Mouse (Mus musculus) MEL (cell line): ENCODE measurements around the gene Mlx. TPM values are rescaled to one million over a fixed set of nuclear protein-coding genes. Genes with fewer than 3 reads are reported as not detected.
A peak's percentile ranks its signal among the peaks of the same experiment; 100 is the strongest.

Source experiments
- DNase-seq: peaks from one replicate; pipeline ENCODE4 v3.0.0; 2011; ENCODE audit warnings: low read depth, low spot score
- H3K27ac ChIP-seq: 2 replicates; pipeline ENCODE4 v1.5.1; 2012; ENCODE audit warnings: low read depth, mild to moderate bottlenecking, control low read depth, low read length, moderate library complexity; ENCODE audit not compliant: control insufficient read depth
- H3K27me3 ChIP-seq, 2 experiments: fragments of 150-350 bp in 1 of 2; sonication (generic) in 1 of 2; 2 replicates each; pipeline ENCODE4 v1.6.1; 2012; ENCODE audit warnings: low read length in 2 of 2, mild to moderate bottlenecking in 2 of 2, improper control_type of control experiment in 1 of 2, moderate library complexity in 1 of 2; ENCODE audit not compliant: insufficient read depth in 2 of 2, control insufficient read depth in 1 of 2
- H3K36me3 ChIP-seq, 2 experiments: 2 replicates each; pipeline ENCODE4 v1.6.1; 2012 to 2014; ENCODE audit warnings: low read length in 2 of 2, improper control_type of control experiment in 1 of 2, inconsistent platforms in 1 of 2, mild to moderate bottlenecking in 1 of 2; ENCODE audit not compliant: insufficient read depth in 2 of 2, control insufficient read depth in 1 of 2
- H3K4me1 ChIP-seq, 2 experiments: fragments of 150-350 bp in 1 of 2; sonication (generic) in 1 of 2; 2 replicates each; pipeline ENCODE4 v1.6.1; 2012; ENCODE audit warnings: low read length in 2 of 2, improper control_type of control experiment in 1 of 2, mild to moderate bottlenecking in 1 of 2; ENCODE audit not compliant: insufficient read depth in 2 of 2, control insufficient read depth in 1 of 2
- H3K4me3 ChIP-seq, 2 experiments: fragments of 150-350 bp in 1 of 2; sonication (generic) in 1 of 2; 2 replicates each; pipeline ENCODE4 v1.5.1; 2012; ENCODE audit warnings: low read depth in 2 of 2, low read length in 2 of 2, mild to moderate bottlenecking in 2 of 2, moderate library complexity in 2 of 2, control low read depth in 1 of 2, improper control_type of control experiment in 1 of 2; ENCODE audit not compliant: control insufficient read depth in 1 of 2, insufficient read depth in 1 of 2
- H3K79me2 ChIP-seq: 2 replicates; pipeline ENCODE4 v1.6.1; 2012; ENCODE audit warnings: mild to moderate bottlenecking, low read length, moderate library complexity; ENCODE audit not compliant: control insufficient read depth, poor library complexity, insufficient read depth
- H3K9ac ChIP-seq: 2 replicates; pipeline ENCODE4 v1.6.1; 2012; ENCODE audit warnings: low read depth, mild to moderate bottlenecking, control low read depth, low read length, moderate library complexity; ENCODE audit not compliant: control insufficient read depth, poor library complexity, severe bottlenecking
- H3K9me3 ChIP-seq: fragments of 150-350 bp; sonication (generic); replicated peaks from 2 replicates; pipeline ENCODE4 v1.6.1; 2012; ENCODE audit warnings: mild to moderate bottlenecking, low read length, improper control_type of control experiment, moderate library complexity; ENCODE audit not compliant: insufficient read depth
- BHLHE40 ChIP-seq: IDR thresholded peaks from 2 replicates; pipeline ENCODE4 v1.6.1; 2012; ENCODE audit warnings: low read depth, mild to moderate bottlenecking, inconsistent platforms, low read length, improper control_type of control experiment, borderline replicate concordance
- E2F4 ChIP-seq: IDR thresholded peaks from 2 replicates; pipeline ENCODE4 v1.6.1; 2011; ENCODE audit warnings: low read depth, low read length, improper control_type of control experiment, borderline replicate concordance
- ELF1 ChIP-seq: IDR thresholded peaks from 2 replicates; pipeline ENCODE4 v1.6.1; 2014; ENCODE audit warnings: low read depth, mild to moderate bottlenecking, inconsistent platforms, low read length, improper control_type of control experiment, moderate library complexity
- HCFC1 ChIP-seq: IDR thresholded peaks from 2 replicates; pipeline ENCODE4 v1.6.1; 2012; ENCODE audit warnings: low read depth, mild to moderate bottlenecking, inconsistent platforms, low read length, improper control_type of control experiment, moderate library complexity
- KAT2A ChIP-seq: conservative IDR thresholded peaks from 2 replicates; pipeline ENCODE4 v1.6.1; 2012; ENCODE audit warnings: low read depth, low read length, improper control_type of control experiment, inconsistent platforms
- MEF2A ChIP-seq: IDR thresholded peaks from 2 replicates; pipeline ENCODE4 v1.6.1; 2014; ENCODE audit warnings: low read depth, mild to moderate bottlenecking, inconsistent platforms, low read length, improper control_type of control experiment; ENCODE audit not compliant: poor library complexity, insufficient replicate concordance, severe bottlenecking; ENCODE audit errors: extremely low read depth
- POLR2A ChIP-seq, 2 experiments: IDR thresholded peaks; 2 replicates each; pipeline ENCODE4 v1.6.1; 2011 to 2012; ENCODE audit warnings: low read length in 2 of 2, mild to moderate bottlenecking in 2 of 2, control low read depth in 1 of 2, improper control_type of control experiment in 1 of 2, low read depth in 1 of 2, moderate library complexity in 1 of 2; ENCODE audit not compliant: control insufficient read depth in 1 of 2, insufficient read depth in 1 of 2, poor library complexity in 1 of 2
- POLR2AphosphoS5 ChIP-seq: IDR thresholded peaks from 2 replicates; pipeline ENCODE4 v1.6.1; 2012; ENCODE audit warnings: low read depth, borderline replicate concordance, mild to moderate bottlenecking, inconsistent platforms, low read length, moderate library complexity, mixed read lengths
- RCOR1 ChIP-seq: IDR thresholded peaks from 2 replicates; pipeline ENCODE4 v1.6.1; 2012; ENCODE audit warnings: low read depth, mild to moderate bottlenecking, inconsistent platforms, low read length, improper control_type of control experiment
- TCF12 ChIP-seq: IDR thresholded peaks from 2 replicates; pipeline ENCODE4 v1.6.1; 2014; ENCODE audit warnings: low read depth, mild to moderate bottlenecking, inconsistent platforms, low read length, improper control_type of control experiment, moderate library complexity
- UBTF ChIP-seq: IDR thresholded peaks from 2 replicates; pipeline ENCODE4 v1.6.1; 2012; ENCODE audit warnings: low read depth, mild to moderate bottlenecking, inconsistent platforms, low read length, improper control_type of control experiment, moderate library complexity, borderline replicate concordance; ENCODE audit not compliant: insufficient read depth
- USF1 ChIP-seq: IDR thresholded peaks from 2 replicates; pipeline ENCODE4 v1.6.1; 2014; ENCODE audit warnings: low read depth, mild to moderate bottlenecking, inconsistent platforms, low read length, improper control_type of control experiment, moderate library complexity
- USF2 ChIP-seq, 2 experiments: IDR thresholded peaks; 2 replicates each; pipeline ENCODE4 v1.6.1; 2011 to 2012; ENCODE audit warnings: improper control_type of control experiment in 2 of 2, low read length in 2 of 2, borderline replicate concordance in 1 of 2, inconsistent platforms in 1 of 2, low read depth in 1 of 2, mild to moderate bottlenecking in 1 of 2; ENCODE audit not compliant: insufficient read depth in 1 of 2
- ZC3H11A ChIP-seq: IDR thresholded peaks from 2 replicates; pipeline ENCODE4 v1.6.1; 2012; ENCODE audit warnings: low read depth, mild to moderate bottlenecking, inconsistent platforms, low read length, improper control_type of control experiment
- polyA plus RNA-seq, 2 experiments: library from polyadenylated mRNA; stranded (reverse) in 1 of 2; unstranded in 1 of 2; fragments of >175 nt in 1 of 2; fragments of >200 nt in 1 of 2; gene quantifications; 2 replicates each; pipeline versions ENCODE4 v1.2.1 to v1.2.4; 2012; ENCODE audit warnings: low replicate concordance in 2 of 2, low read depth in 1 of 2; ENCODE audit not compliant: insufficient read length in 2 of 2, insufficient read depth in 1 of 2, missing spikeins in 1 of 2
- total RNA-seq: library from RNA; depleted of rRNA; stranded (reverse); fragments of 300-350 nt; gene quantifications from 2 replicates; pipeline ENCODE4 v1.2.3, GENCODE M21; 2012

Mlx gene
- total and polyA plus RNA-seq, 3 experiments = 57.5 to 75.9 TPM; not detected in 1

DNA sequence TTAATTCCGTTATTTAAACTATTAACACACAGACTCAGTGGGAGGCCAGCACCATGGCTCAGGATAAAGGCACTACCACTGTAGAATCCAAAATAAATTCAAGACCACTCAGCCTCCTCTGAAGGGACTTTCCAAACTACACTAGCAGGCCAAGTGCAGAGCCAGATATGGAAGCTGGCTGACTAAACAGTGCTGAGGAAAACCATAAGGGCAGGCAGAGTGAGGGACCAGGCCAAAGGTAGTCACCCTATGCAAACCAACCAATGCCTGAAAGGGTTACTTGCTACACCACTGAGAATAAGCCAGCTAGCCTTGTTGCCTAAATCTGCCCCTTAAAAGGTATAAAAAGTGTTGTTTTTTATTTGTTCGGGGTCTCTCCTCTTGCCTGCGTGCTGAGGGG is 25.1 kb downstream of the Mlx start:
- no peaks in the 10 kb centered on the region for H3K9me3 ChIP-seq
- peaks cover 24% of the 10 kb centered on the region for H3K79me2 ChIP-seq
- H3K27ac ChIP-seq = no peak overlapping the region
- TF ChIP-seq RCOR1 = no peak
- no peak for TF ChIP-seq ZC3H11A
- TF ChIP-seq USF1 = no peak
- no peak for TF ChIP-seq KAT2A
- TF ChIP-seq POLR2A (IDR thresholded peaks at IDR 0.05; ENCODE audit: control insufficient read depth in 1 of 2, insufficient read depth in 1 of 2, low read depth in 1 of 2, low read length in 2 of 2, poor library complexity in 1 of 2) = no peak
- no peak for TF ChIP-seq BHLHE40
- no peak for TF ChIP-seq UBTF
- TF ChIP-seq E2F4 = no peak
- no peak for TF ChIP-seq POLR2AphosphoS5
- TF ChIP-seq TCF12 = no peak
- H3K36me3 ChIP-seq = peaks cover 2 to 6% of the 10 kb centered on the region in 2 experiments
- H3K9ac ChIP-seq = no peak overlapping the region
- DNase-seq = no peak
- H3K4me1 ChIP-seq = 0 out of 4 replicates have a peak, but pooled peaks cover 0 to 2% of the 10 kb centered on the region in 2 experiments
- H3K27me3 ChIP-seq = no peaks in the 10 kb centered on the region
- H3K4me3 ChIP-seq = no peak overlapping the region

DNA sequence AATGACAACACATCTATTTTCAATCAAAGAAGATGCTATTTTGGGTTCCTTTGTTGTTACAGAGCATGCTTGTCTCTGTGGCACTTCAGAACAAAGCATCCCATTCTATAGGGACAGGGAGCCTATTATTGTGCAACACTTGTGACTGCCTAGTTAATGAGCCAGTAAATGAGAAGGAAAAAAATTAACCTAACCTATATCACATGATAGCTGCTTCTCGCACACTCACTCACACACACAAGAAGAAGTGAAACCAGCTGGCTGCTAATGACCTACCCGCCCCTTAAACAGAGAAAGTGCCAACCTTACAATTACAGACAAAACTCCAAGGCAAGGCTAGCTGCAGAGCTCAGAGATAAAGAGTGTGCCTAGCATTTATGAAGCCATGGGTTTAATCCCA is 28.5 kb downstream of the Mlx start:
- Histone ChIP-seq H3K36me3 (peaks cover 2 to 16% of the 10 kb centered on the region in 2 experiments), H3K4me3 (no peak overlapping the region), H3K4me1 (peaks cover 11 to 12% of the 10 kb centered on the region in 2 experiments), H3K79me2 (peaks cover 47% of the 10 kb centered on the region), H3K9ac (no peak overlapping the region), H3K27ac (no peak overlapping the region), H3K27me3 (no peaks in the 10 kb centered on the region), H3K9me3 (no peaks in the 10 kb centered on the region)
- no peak for DNase-seq
- TF ChIP-seq HCFC1 = no peak

DNA sequence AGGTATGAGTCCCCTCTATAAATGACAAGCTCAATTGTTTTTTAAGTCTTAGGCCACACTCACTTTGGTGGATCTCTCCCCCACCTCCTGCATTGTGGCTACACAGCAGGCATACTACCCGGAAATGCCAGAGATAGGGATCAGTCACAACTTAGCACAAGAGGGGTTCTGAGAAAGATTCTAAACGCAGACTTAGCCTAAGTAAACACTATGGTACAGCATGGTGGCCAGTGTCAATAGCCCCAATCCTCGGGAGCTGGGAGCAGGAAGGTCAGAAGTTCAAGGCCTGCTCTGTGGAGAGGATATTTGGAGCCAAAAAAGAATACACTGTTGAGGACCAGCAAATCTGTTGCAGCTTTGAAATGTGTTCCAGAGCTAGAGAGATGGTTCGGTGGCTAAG is 31.0 kb downstream of the Mlx start:
- Histone ChIP-seq H3K4me3 (peak overlapping the region in 1 of 2 experiments; percentile 77; a peak in 2 of 4 replicates), H3K9me3 (no peaks in the 10 kb centered on the region), H3K36me3 (peaks cover 4 to 26% of the 10 kb centered on the region in 2 experiments), H3K79me2 (peaks cover 48% of the 10 kb centered on the region), H3K4me1 (peaks cover 11 to 16% of the 10 kb centered on the region in 2 experiments), H3K27ac (no peak overlapping the region), H3K9ac (peak overlapping the region; percentile 83), H3K27me3 (no peaks in the 10 kb centered on the region)
- DNase-seq = no peak
- TF ChIP-seq USF2 (IDR thresholded peaks at IDR 0.05; ENCODE audit: borderline replicate concordance in 1 of 2, insufficient read depth in 1 of 2, low read depth in 1 of 2, low read length in 2 of 2) (no peak), MEF2A (no peak), ELF1 (peak; percentile 44; the same call in 1 of the 2 replicates)
